Mouse (Mus musculus) macrophage (primary cell): ENCODE measurements around the gene Otulin. TPM values are rescaled to one million over a fixed set of nuclear protein-coding genes. Genes with fewer than 3 reads are reported as not detected.

Experiments used
- H3K27ac ChIP-seq: fragments of 350-480 bp; formaldehyde crosslinking; 2 replicates; pipeline ENCODE4 v1.9.0; 2021
- H3K36me3 ChIP-seq: fragments of 350-480 bp; formaldehyde crosslinking; 2 replicates; pipeline ENCODE4 v1.9.0; 2021; ENCODE audit errors: inconsistent target
- H3K4me3 ChIP-seq: fragments of 350-480 bp; formaldehyde crosslinking; 2 replicates; pipeline ENCODE4 v1.9.0; 2021; ENCODE audit errors: inconsistent target
- H3K79me2 ChIP-seq: fragments of 350-480 bp; formaldehyde crosslinking; 2 replicates; pipeline ENCODE4 v1.9.0; 2021; ENCODE audit errors: inconsistent target
- WGBS: methylation state at CpG from one replicate; pipeline ENCODE4 v1.1.7; 2026; ENCODE audit warnings: inconsistent platforms; ENCODE audit not compliant: missing documents; 5-methylcytosine and 5-hydroxymethylcytosine counted together
- polyA plus RNA-seq: library from polyadenylated mRNA; stranded (reverse); fragments of 250-400 nt; gene quantifications from 3 replicates; pipeline ENCODE4 v1.2.4, GENCODE M21; 2018; ENCODE audit warnings: inconsistent platforms

Gene Otulin
- polyA plus RNA-seq, 1 experiment from 2014 or later = 52.3 TPM

DNA sequence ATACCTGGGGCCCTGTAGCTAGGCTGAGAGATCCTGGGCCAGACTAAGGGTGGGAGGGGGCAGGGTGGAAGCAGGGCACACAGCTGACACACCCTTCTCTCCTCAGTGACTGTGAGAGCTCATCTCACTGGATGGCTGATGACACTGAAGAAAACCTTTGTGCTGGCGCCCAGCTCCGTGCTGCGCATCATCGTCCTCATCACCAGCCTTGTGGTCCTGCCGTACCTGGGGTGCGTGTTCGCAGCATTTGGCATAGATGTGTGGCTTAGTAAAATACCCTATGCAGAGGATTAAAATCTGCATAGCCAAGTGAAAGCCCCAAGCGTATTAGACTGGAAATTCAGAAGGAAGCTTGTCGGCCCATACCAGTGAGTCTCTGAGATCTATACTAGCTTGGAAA lies 39.7 kb downstream of the Otulin start:
- Histone ChIP-seq H3K79me2 (peaks cover 53% of the 10 kb centered on the region), H3K36me3 (peaks cover 45% of the 10 kb centered on the region), H3K4me3 (no peak overlapping the region), H3K27ac (no peak overlapping the region)
- WGBS = 91% methylated on average over 6 of the region's 9 CpGs

DNA sequence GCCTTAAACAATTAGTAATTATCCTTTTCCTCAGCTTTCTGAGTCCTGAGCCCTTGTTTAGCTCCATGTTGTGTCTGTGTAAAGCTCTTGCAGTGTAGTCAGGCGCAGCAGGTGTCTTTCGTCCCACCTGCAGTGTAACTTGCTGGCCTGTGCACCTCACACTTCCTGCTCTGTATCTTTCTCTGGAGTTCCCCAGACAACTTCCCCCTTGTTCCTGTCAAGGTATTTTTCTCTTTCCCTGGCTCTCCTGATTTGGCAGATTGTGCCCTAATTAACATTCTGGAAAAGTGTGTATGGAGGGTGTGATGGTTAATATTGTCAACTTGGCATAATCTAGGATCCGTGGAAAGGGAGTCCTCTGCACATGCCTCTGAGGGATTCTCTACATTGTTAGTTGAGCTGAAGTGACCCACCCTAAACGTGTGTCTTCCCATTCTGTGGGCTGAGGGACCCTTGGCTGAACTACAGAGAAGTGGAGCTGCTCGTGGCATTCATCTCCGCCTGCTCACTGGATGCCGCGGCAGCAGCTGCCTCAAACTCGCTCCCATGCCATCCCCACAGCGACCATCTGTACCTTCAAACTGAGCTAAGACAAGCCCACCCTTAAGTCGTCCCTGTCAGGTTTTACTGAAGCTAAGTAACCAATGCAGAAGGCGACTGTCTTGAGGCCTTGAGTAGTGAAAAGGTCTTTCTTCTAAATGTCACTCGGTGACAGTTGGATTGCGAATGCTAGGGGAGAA lies 42.2 kb downstream of the Otulin start:
- Histone ChIP-seq H3K79me2 (peaks cover 27% of the 10 kb centered on the region; the same call in 1 of the 2 replicates), H3K36me3 (peaks cover 41% of the 10 kb centered on the region), H3K27ac (no peak overlapping the region), H3K4me3 (no peak overlapping the region)
- WGBS = 87% methylated on average over 14 of the region's 14 CpGs

DNA sequence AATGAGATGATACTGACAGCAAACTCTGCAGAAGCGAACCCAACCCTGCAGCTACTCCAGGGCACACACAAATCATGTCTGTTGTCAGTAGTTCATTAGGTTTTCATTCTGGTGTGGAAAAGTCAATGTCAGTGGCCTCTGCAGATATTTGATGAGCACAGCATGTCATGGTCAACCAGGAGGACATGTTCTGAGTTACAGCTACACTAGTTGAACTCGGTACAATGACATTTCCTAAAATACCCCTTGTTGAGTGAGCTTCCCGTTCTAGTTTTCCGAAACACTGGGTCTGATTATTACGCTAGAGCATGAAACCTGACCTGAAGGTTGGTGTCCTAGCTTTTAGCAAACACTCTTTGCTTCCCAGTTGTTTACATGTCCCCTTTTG lies 44.4 kb downstream of the Otulin start:
- H3K36me3 ChIP-seq = peaks cover 28% of the 10 kb centered on the region
- H3K79me2 ChIP-seq = peaks cover 5% of the 10 kb centered on the region; the same call in 1 of the 2 replicates
- H3K27ac ChIP-seq = no peak overlapping the region
- 95% methylated on average over 5 of the region's 5 CpGs for WGBS
- H3K4me3 ChIP-seq = no peak overlapping the region

DNA sequence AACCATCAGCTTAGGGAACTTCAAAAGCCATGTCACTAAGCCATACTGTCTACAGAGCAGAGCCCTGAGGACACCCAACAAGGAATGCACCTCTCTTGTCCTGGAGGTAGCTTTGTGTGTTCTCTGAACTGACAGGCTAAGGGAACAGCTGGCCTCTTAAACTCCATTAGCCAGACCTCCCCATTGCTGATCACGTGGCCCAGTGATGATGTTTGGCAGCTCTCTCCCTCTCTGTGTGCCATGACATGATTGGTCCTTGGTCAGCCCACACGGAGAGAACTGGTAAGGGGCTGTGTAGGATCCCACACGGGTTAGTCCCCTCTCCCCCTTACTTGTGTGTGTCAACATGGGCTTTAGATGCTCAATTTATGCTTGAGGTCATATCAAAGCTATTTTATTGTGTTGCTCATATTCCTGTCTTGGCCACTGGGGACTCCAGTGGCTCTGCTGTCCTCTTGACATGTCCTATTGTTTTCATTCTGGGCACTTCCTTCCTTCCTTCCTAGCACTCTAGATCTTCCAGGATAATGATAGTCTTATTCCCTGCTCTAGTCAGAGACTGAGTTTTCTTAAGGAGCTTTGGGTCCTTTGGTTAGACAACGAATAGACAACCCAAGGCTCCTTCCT lies 44.9 kb downstream of the Otulin start:
- 85% methylated on average over 4 of the region's 4 CpGs for WGBS
- H3K79me2 ChIP-seq = peaks cover under 1% of the 10 kb centered on the region; the same call in 1 of the 2 replicates
- H3K4me3 ChIP-seq = no peak overlapping the region
- peaks cover 23% of the 10 kb centered on the region for H3K36me3 ChIP-seq
- no peak overlapping the region for H3K27ac ChIP-seq

DNA sequence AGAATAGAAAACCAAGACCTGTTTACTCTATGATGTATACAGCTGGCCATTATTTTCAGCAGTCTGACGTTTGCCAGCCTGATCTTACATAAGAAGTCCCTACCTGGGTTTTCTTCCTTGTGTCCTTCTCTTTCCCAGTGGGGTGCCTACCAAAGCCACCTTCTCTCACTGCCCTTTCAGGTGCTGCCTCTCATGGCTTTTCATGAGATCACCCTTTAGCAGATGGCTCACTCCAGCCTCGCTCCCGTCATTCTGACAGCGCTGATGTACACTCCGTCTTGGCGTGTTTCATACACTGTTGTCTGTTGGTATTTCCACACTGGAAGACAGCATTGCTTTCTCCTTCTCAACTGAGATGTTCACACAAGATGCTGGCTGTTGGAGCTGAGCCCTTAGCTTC lies 46.9 kb downstream of the Otulin start:
- 97% methylated on average over 6 of the region's 6 CpGs for WGBS
- Histone ChIP-seq H3K79me2 (no peaks in the 10 kb centered on the region), H3K4me3 (no peak overlapping the region), H3K36me3 (peaks cover 18% of the 10 kb centered on the region; the same call in 1 of the 2 replicates), H3K27ac (no peak overlapping the region)

DNA sequence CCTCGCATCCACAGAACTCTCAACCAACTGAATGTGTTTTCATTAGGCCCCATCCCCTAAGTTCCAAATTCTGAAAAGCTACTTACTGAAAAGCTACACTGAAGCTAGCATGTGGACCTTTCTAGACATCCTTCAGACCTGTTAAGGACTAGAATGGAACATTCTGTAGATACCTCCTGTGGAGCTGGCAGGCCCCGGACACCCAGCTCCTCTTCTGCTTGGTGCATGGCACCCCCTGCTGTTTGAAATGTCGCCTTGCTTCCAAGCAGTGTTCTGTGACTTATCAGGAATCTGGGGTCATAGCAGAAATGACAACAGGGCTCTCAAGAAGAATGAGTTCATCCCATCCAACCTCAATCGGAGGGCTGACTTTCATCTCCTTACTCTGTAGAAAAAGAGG lies 47.5 kb downstream of the Otulin start:
- H3K36me3 ChIP-seq = peaks cover 18% of the 10 kb centered on the region; the same call in 1 of the 2 replicates
- WGBS = 84% methylated on average over 4 of the region's 4 CpGs

DNA sequence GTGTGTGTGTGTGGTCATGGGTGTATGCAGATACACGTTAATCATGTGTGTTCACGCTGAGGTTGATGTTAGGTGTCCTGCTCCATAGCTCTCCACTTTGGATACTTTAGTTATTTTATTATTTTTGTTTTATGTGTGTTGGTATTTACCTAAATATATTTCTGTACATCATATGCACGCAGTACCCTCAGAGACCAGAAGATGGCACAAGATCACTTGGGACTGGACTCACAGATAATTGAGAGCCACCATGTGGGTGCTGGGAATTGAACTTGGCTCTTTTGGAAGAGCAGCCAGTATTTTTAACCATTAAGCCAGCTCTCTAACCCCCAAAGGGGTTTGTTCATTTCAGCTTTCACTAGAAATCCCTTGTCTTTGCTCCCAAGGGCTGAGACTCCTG lies 48.1 kb downstream of the Otulin start:
- H3K79me2 ChIP-seq = no peaks in the 10 kb centered on the region
- H3K36me3 ChIP-seq = peaks cover 18% of the 10 kb centered on the region; the same call in 1 of the 2 replicates
- no peak overlapping the region for H3K4me3 ChIP-seq
- WGBS = 93% methylated on average over 3 of the region's 3 CpGs
- H3K27ac ChIP-seq = no peak overlapping the region

More for the DNA sequence above, 47.5 kb downstream of the Otulin start:
- no peaks in the 10 kb centered on the region for H3K79me2 ChIP-seq
- H3K4me3 ChIP-seq = no peak overlapping the region
- H3K27ac ChIP-seq = no peak overlapping the region

DNA sequence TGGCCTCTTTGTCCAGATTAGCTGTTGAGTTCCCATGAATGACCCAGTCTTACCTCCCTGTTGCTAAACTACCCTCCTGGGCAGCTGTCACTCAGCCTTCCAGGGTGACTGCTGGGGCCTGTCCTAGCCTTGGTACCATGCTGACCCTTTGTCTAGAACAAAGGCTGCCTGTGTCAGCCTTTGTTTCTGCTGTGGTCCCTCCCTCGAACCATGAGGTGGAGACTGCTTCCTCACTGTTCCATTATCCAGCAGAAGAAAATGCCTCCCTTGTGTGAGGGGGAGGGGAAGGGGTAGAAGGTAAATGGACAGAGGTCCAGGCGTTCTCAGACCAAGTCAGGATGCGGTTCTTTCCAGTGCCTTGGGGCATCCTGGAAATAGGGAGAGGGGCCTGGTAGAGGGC lies 48.9 kb downstream of the Otulin start:
- 93% methylated on average over 3 of the region's 3 CpGs for WGBS

DNA sequence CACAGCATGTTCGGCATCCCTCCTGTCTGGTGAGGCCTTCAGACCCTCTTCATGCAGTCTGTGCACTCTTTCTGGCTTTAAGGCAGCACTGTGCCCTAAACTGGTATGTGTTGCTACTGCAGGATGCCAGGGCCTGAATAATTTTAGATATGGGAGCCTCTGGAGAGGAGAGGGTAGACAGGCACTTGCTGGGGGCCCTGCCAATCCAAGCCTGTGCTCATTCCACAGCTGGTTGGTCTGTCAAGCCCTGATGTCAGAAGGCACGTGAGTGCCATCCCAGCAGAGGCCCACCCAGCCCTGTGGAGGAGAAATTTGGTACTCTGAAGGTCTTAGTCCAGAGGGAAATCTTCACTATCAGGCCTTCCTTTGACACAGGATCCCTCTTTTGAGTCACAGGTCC lies 49.7 kb downstream of the Otulin start:
- H3K79me2 ChIP-seq = no peaks in the 10 kb centered on the region
- 97% methylated on average over 2 of the region's 2 CpGs for WGBS
- no peak overlapping the region for H3K4me3 ChIP-seq
- H3K27ac ChIP-seq = no peak overlapping the region
- H3K36me3 ChIP-seq = peaks cover 18% of the 10 kb centered on the region; the same call in 1 of the 2 replicates

More for the DNA sequence above, 48.9 kb downstream of the Otulin start:
- H3K27ac ChIP-seq = no peak overlapping the region
- no peaks in the 10 kb centered on the region for H3K79me2 ChIP-seq
- peaks cover 18% of the 10 kb centered on the region; the same call in 1 of the 2 replicates for H3K36me3 ChIP-seq
- no peak overlapping the region for H3K4me3 ChIP-seq

DNA sequence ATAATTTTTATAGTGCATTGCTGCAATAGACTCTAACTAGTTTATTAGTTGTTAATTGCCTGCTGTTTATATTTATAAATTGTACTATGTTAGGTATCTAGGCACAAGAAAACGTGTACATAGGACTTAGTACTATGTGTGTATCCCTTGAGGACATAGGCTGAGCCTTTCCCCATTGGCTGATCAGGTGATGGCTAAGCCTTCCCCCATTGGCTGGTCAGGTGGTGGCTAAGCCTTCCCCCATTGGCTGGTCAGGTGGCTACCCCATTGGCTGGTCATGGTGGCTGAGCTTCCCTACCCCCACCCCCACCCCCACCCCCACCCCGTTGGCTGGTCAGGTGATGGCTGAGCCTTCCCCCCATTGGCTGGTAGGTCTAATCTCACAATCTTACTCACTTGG lies 50.6 kb downstream of the Otulin start:
- H3K36me3 ChIP-seq = peaks cover 18% of the 10 kb centered on the region; the same call in 1 of the 2 replicates
- no peak overlapping the region for H3K4me3 ChIP-seq
- 83% methylated on average over 2 of the region's 2 CpGs for WGBS
- H3K79me2 ChIP-seq = no peaks in the 10 kb centered on the region
- no peak overlapping the region for H3K27ac ChIP-seq

DNA sequence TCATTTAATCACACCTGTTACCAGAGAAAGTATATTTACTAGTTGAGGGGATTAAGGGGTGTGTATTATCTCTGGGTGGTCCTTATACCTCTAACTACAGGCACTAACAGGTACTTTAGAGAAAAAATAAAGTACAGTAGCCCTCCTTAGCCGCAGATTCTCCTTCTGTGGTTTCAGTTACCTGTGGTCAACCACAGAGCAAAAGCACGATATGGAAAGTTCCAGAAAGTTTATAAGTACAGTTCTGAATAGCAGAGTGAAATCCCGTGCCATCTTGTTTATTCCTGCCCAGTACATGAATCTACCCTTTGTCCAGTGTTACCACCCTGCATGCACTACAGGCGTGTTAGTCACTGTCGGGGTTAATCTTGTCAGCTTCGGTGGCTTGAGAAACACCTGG lies 51.6 kb downstream of the Otulin start:
- Histone ChIP-seq H3K4me3 (no peak overlapping the region), H3K36me3 (peaks cover 13% of the 10 kb centered on the region; the same call in 1 of the 2 replicates), H3K79me2 (no peaks in the 10 kb centered on the region), H3K27ac (no peak overlapping the region)
- 63% methylated on average over 6 of the region's 6 CpGs for WGBS

DNA sequence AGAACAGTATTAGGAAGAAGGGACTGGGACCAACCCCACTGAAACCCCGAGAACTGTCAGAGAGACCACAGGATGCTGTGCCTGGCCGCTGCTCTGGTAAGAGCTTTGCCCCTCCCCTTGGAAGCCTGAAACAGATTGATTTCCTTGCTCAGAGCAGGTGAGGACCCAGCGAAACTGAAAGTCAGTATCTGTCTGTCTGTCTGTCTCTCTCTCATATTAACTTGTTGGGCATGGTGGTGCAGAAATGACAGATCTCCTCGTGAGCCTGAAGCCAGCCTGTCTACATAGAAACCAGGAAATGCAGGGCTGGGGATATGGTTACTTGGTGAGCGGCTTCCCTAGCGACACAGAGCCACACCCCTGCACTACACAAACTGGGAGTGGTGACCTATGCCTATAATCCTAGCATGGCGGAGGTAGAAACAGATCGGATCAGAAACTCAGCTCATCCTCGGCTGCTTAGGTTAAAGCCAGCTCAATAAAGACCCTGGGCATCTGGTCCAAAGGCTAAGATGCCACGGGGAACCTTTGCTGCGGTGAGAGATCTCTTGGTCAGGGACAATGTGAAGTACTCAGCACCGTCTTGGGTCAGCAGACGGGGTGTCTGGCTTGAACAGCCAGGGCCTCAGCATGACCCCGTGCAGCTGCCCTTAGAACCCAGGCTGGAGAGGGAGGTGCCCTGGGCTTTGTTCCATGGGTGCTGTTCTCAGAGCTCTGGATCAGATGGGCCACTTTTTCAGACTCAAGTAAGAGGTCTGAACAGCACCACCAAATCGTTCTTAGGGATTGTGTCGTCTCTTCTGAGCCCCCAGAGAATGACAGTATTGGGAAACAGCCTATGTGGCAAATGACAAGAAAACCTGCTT lies 52.3 kb downstream of the Otulin start:
- no peak overlapping the region for H3K4me3 ChIP-seq
- WGBS = 82% methylated on average over 16 of the region's 16 CpGs
- H3K36me3 ChIP-seq = peaks cover 6% of the 10 kb centered on the region; the same call in 1 of the 2 replicates
- no peak overlapping the region for H3K27ac ChIP-seq
- no peaks in the 10 kb centered on the region for H3K79me2 ChIP-seq

DNA sequence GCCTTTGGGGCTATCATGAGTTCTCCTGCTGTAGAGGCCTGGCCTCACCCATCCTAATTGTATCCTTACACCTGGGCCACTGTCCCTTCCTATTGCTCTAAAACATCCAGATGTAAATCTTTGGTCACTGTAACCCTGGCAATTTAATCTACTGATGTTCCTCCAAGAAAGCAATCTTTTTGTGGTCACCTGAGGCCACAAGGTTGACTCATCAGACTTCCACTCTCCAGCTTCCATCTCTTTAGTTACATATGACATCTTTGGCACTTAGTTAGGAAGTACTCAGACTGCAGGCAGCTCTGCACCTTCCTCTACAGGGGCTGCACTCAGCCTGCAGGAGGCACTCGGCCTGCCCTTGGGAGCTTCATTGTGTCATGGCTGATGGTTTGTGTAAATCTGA lies 53.6 kb downstream of the Otulin start:
- Histone ChIP-seq H3K36me3 (no peaks in the 10 kb centered on the region; the same call in 1 of the 2 replicates), H3K27ac (no peak overlapping the region)

DNA sequence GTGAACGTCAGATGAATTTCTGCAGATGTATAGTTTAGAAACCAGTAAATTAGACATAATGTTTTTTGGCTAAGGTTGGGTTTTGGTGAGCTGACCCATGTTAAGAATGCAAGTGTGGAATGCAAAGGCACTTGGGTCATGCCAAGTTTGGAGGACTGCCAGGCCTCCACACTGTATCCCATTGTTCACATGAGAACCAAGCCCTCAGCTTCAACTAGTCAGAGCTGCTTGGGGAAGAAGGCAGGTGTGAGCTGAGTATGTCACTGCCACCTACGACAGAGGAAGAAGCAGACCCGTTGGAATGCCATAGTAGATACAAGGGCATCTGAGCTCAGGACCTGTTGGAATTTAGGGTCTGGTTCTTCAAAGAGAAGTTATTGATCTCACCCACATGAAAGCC lies 54.6 kb downstream of the Otulin start:
- Histone ChIP-seq H3K36me3 (no peaks in the 10 kb centered on the region; the same call in 1 of the 2 replicates), H3K27ac (no peak overlapping the region), H3K79me2 (no peaks in the 10 kb centered on the region), H3K4me3 (no peak overlapping the region)
- WGBS = 96% methylated on average over 3 of the region's 3 CpGs

More for the DNA sequence above, 53.6 kb downstream of the Otulin start:
- no peak overlapping the region for H3K4me3 ChIP-seq
- no peaks in the 10 kb centered on the region for H3K79me2 ChIP-seq
- WGBS = 67% methylated on average over 1 of the region's 1 CpGs
